Mouse (Mus musculus) CH12.LX (cell line): Measurements from ENCODE around the gene Entpd1. TPM values are rescaled to one million over a fixed set of nuclear protein-coding genes. Genes with fewer than 3 reads are reported as not detected.

Experiments
- DNase-seq: peaks from one replicate; pipeline ENCODE4 v3.0.0-alpha.2; 2013; ENCODE audit errors: extremely low read depth
- H3K27ac ChIP-seq: 2 replicates; pipeline ENCODE4 v1.5.1; 2012; ENCODE audit warnings: low read depth, mild to moderate bottlenecking, control low read depth, moderate library complexity; ENCODE audit not compliant: insufficient read depth
- H3K27me3 ChIP-seq: replicated peaks from 2 replicates; pipeline ENCODE3; 2012; ENCODE audit warnings: inconsistent platforms
- H3K36me3 ChIP-seq, 2 experiments: replicated peaks in 1 of 2; 2 replicates each; pipeline versions ENCODE3 to v1.6.1; 2012; ENCODE audit warnings: inconsistent platforms in 1 of 2, low read length in 1 of 2, mild to moderate bottlenecking in 1 of 2, mixed read lengths in 1 of 2, moderate library complexity in 1 of 2; ENCODE audit not compliant: control insufficient read depth in 1 of 2, insufficient read depth in 1 of 2
- H3K4me1 ChIP-seq, 2 experiments: 2 replicates each; pipeline ENCODE4 v1.6.1; 2012; ENCODE audit warnings: inconsistent platforms in 1 of 2, moderate library complexity in 1 of 2; ENCODE audit not compliant: insufficient read depth in 2 of 2, control insufficient read depth in 1 of 2
- H3K4me2 ChIP-seq: 2 replicates; pipeline ENCODE4 v1.6.1; 2012; ENCODE audit warnings: low read depth, mild to moderate bottlenecking, control low read depth; ENCODE audit not compliant: poor library complexity, insufficient read depth, severe bottlenecking
- H3K4me3 ChIP-seq, 3 experiments: fragments of 150-350 bp in 1 of 3; sonication (generic) in 1 of 3; replicated peaks in 1 of 3; 2 replicates each; pipeline versions ENCODE3 to v1.5.1; 2011 to 2012; ENCODE audit warnings: low read depth in 2 of 3, low read length in 2 of 3, mild to moderate bottlenecking in 2 of 3, moderate library complexity in 2 of 3, control low read depth in 1 of 3, improper control_type of control experiment in 1 of 3, inconsistent platforms in 1 of 3, mixed read lengths in 1 of 3; ENCODE audit not compliant: poor library complexity in 1 of 3
- H3K79me2 ChIP-seq: replicated peaks from 2 replicates; pipeline ENCODE4 v1.6.1; 2012; ENCODE audit warnings: mild to moderate bottlenecking, moderate library complexity; ENCODE audit not compliant: control insufficient read depth, poor library complexity, insufficient read depth, severe bottlenecking; ENCODE audit errors: extremely low read depth
- H3K9ac ChIP-seq: 2 replicates; pipeline ENCODE4 v1.6.1; 2012; ENCODE audit warnings: low read depth, mild to moderate bottlenecking, control low read depth, moderate library complexity; ENCODE audit not compliant: insufficient read depth
- H3K9me3 ChIP-seq: replicated peaks from 2 replicates; pipeline ENCODE3; 2012; ENCODE audit warnings: low read length, inconsistent platforms, mixed read lengths
- CHD2 ChIP-seq: IDR thresholded peaks from 2 replicates; pipeline ENCODE4 v1.6.1; 2011; ENCODE audit warnings: low read length, improper control_type of control experiment
- CTCF ChIP-seq, 2 experiments: IDR thresholded peaks in 1 of 2; conservative IDR thresholded peaks in 1 of 2; 2 replicates each; pipeline ENCODE4 v1.5.1; 2011 to 2012; ENCODE audit warnings: low read depth in 2 of 2, low read length in 2 of 2, improper control_type of control experiment in 1 of 2, inconsistent platforms in 1 of 2, mild to moderate bottlenecking in 1 of 2, moderate library complexity in 1 of 2
- E2F4 ChIP-seq: IDR thresholded peaks from 2 replicates; pipeline ENCODE4 v1.6.1; 2011; ENCODE audit warnings: low read depth, low read length, improper control_type of control experiment; ENCODE audit not compliant: insufficient replicate concordance
- EP300 ChIP-seq: IDR thresholded peaks from 2 replicates; pipeline ENCODE4 v1.6.1; 2011; ENCODE audit warnings: low read length, improper control_type of control experiment
- ETS1 ChIP-seq: conservative IDR thresholded peaks from 2 replicates; pipeline ENCODE4 v1.6.1; 2012; ENCODE audit warnings: low read depth, mild to moderate bottlenecking, inconsistent platforms, low read length, improper control_type of control experiment, moderate library complexity
- GABPA ChIP-seq: IDR thresholded peaks from 2 replicates; pipeline ENCODE4 v1.6.1; 2012; ENCODE audit warnings: low read depth, low read length, improper control_type of control experiment, inconsistent platforms; ENCODE audit not compliant: insufficient replicate concordance
- HCFC1 ChIP-seq: IDR thresholded peaks from 2 replicates; pipeline ENCODE4 v1.6.1; 2012; ENCODE audit warnings: low read depth, mild to moderate bottlenecking, inconsistent platforms, low read length, improper control_type of control experiment
- IRF4 ChIP-seq: IDR thresholded peaks from 2 replicates; pipeline ENCODE4 v1.6.1; 2014; ENCODE audit warnings: low read depth, mild to moderate bottlenecking, inconsistent platforms, low read length, improper control_type of control experiment
- JUN ChIP-seq: IDR thresholded peaks from 2 replicates; pipeline ENCODE4 v1.6.1; 2011; ENCODE audit warnings: low read depth, mild to moderate bottlenecking, low read length, improper control_type of control experiment, moderate library complexity; ENCODE audit not compliant: insufficient read depth
- MAX ChIP-seq: IDR thresholded peaks from 2 replicates; pipeline ENCODE4 v1.6.1; 2011; ENCODE audit warnings: low read length, improper control_type of control experiment
- MAZ ChIP-seq: IDR thresholded peaks from 2 replicates; pipeline ENCODE4 v1.6.1; 2012; ENCODE audit warnings: low read depth, mild to moderate bottlenecking, inconsistent platforms, low read length, improper control_type of control experiment, moderate library complexity
- MXI1 ChIP-seq: IDR thresholded peaks from 2 replicates; pipeline ENCODE4 v1.6.1; 2011; ENCODE audit warnings: mild to moderate bottlenecking, low read depth, low read length, improper control_type of control experiment
- MYC ChIP-seq: IDR thresholded peaks from 2 replicates; pipeline ENCODE4 v1.6.1; 2011; ENCODE audit warnings: low read depth, mild to moderate bottlenecking, improper control_type of control experiment, low read length
- NRF1 ChIP-seq: IDR thresholded peaks from 2 replicates; pipeline ENCODE4 v1.6.1; 2014; ENCODE audit warnings: low read depth, mild to moderate bottlenecking, inconsistent platforms, low read length, improper control_type of control experiment, moderate library complexity
- PAX5 ChIP-seq: IDR thresholded peaks from 2 replicates; pipeline ENCODE4 v1.6.1; 2012; ENCODE audit warnings: low read length, inconsistent platforms, mixed read lengths
- POLR2AphosphoS2 ChIP-seq: IDR thresholded peaks from 2 replicates; pipeline ENCODE4 v1.6.1; 2011; ENCODE audit warnings: low read depth, low read length, improper control_type of control experiment
- SMC3 ChIP-seq: IDR thresholded peaks from 2 replicates; pipeline ENCODE4 v1.6.1; 2011; ENCODE audit warnings: low read depth, low read length, improper control_type of control experiment
- TBP ChIP-seq: conservative IDR thresholded peaks from 2 replicates; pipeline ENCODE4 v1.6.1; 2011; ENCODE audit warnings: low read depth, low read length, improper control_type of control experiment
- UBTF ChIP-seq: IDR thresholded peaks from 2 replicates; pipeline ENCODE4 v1.6.1; 2012; ENCODE audit warnings: low read depth, mild to moderate bottlenecking, inconsistent platforms, low read length, improper control_type of control experiment, moderate library complexity
- USF2 ChIP-seq: conservative IDR thresholded peaks from 2 replicates; pipeline ENCODE4 v1.6.1; 2011; ENCODE audit warnings: low read depth, low read length, improper control_type of control experiment
- ZKSCAN1 ChIP-seq: IDR thresholded peaks from 2 replicates; pipeline ENCODE4 v1.6.1; 2012; ENCODE audit warnings: low read depth, inconsistent platforms, low read length, improper control_type of control experiment, borderline replicate concordance
- ZNF384 ChIP-seq: IDR thresholded peaks from 2 replicates; pipeline ENCODE4 v1.6.1; 2012; ENCODE audit warnings: low read depth, low read length, improper control_type of control experiment, inconsistent platforms
- dilution Hi-C: fragments of 300-500 bp; cut with MboI; formaldehyde crosslinking; loops from 2 replicates; pipeline ENCODE4 v1.14.3; 2020; ENCODE audit warnings: low sequenced_read_pairs; ENCODE audit not compliant: extremely low pct_unique_long_range_greater_than_20kb, extremely low pct_ligation_motif_present
- in situ Hi-C: fragments of 300-500 bp; cut with MboI; formaldehyde crosslinking; loops from 3 replicates; pipeline ENCODE4 v1.14.3; 2019; ENCODE audit warnings: low sequenced_read_pairs, low pct_ligation_motif_present, low pct_unique_long_range_greater_than_20kb, mixed read lengths
- polyA plus RNA-seq: library from polyadenylated mRNA; unstranded; fragments of >175 nt; gene quantifications from 2 replicates; pipeline ENCODE4 v1.2.1, GENCODE M21; 2012; ENCODE audit warnings: low read depth; ENCODE audit not compliant: insufficient read length
- total RNA-seq, 2 experiments: library from RNA; depleted of rRNA; stranded (reverse); fragments of 300-350 nt in 1 of 2; fragments of >200 nt in 1 of 2; gene quantifications; 2 replicates each; pipeline ENCODE4 v1.2.3; 2012 to 2014

Gene Entpd1
- total and polyA plus RNA-seq, 3 experiments = 14.7 to 21.2 (median 19.5) TPM

DNA sequence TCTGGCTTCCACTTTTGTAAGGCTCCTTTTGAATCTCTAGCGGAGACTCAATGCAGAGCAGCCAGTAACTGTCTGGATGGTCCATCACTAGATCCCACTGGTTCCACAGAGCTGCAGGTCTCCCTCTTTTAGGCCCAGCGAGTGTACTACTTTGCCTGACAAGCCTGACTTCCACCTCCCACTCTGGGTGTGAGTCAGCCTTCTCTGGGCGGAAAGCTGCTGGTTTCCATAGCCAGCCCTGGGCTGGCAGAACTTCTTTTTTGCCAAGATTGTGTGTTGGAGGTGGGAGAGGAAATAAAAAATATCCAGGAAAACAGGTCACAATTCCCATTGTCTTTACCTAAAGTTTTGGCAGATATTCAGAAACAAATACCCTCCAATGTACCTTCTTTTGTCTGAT is 17.9 kb downstream of the Entpd1 start:
- Histone ChIP-seq H3K4me3 (no peak overlapping the region), H3K27me3 (no peaks in the 10 kb centered on the region), H3K27ac (no peak overlapping the region), H3K4me2 (no peak overlapping the region), H3K9ac (no peak overlapping the region), H3K79me2 (no peaks in the 10 kb centered on the region), H3K9me3 (no peaks in the 10 kb centered on the region), H3K4me1 (peaks cover 0 to 8% of the 10 kb centered on the region in 2 experiments; a peak in 2 of 4 replicates), H3K36me3 (no peaks in the 10 kb centered on the region)
- TF ChIP-seq CTCF (conservative IDR thresholded peaks at IDR 0.05 in 1 of 2, IDR thresholded peaks at IDR 0.05 in 1 of 2; ENCODE audit: low read depth in 2 of 2, low read length in 2 of 2) (no peak), SMC3 (no peak), MAZ (no peak), IRF4 (no peak), CHD2 (no peak), HCFC1 (no peak), E2F4 (no peak), UBTF (0 out of 2 replicates have a peak, but pooled peaks have one; percentile 58), PAX5 (no peak), TBP (peak; percentile 79), ZNF384 (no peak)
- in situ Hi-C loops (no loop called here), dilution Hi-C loops (no loop called here)
- no peak for DNase-seq

- Histone ChIP-seq H3K36me3 (no peaks in the 10 kb centered on the region), H3K79me2 (no peaks in the 10 kb centered on the region), H3K4me2 (no peak overlapping the region), H3K27ac (no peak overlapping the region), H3K9me3 (no peaks in the 10 kb centered on the region), H3K9ac (no peak overlapping the region), H3K4me3 (no peak overlapping the region), H3K4me1 (peaks cover 0 to 8% of the 10 kb centered on the region in 2 experiments; a peak in 2 of 4 replicates), H3K27me3 (no peaks in the 10 kb centered on the region)
- in situ Hi-C loops = no loop called here
- dilution Hi-C loops = no loop called here
- no peak for DNase-seq
- TF ChIP-seq MYC (no peak), USF2 (no peak), ETS1 (no peak), ZKSCAN1 (no peak), JUN (no peak), TBP (no peak), POLR2AphosphoS2 (no peak), MXI1 (no peak), MAX (no peak), SMC3 (no peak), GABPA (no peak), CTCF (conservative IDR thresholded peaks at IDR 0.05 in 1 of 2, IDR thresholded peaks at IDR 0.05 in 1 of 2; ENCODE audit: low read depth in 2 of 2, low read length in 2 of 2) (no peak), UBTF (no peak), EP300 (no peak), NRF1 (no peak)
Observed at GRCm38 (mm10) chr19:40630606-40631005, 18.4 kb downstream of the Entpd1 start.
